7 mouse cellular contexts compared by ENCODE assay signal in the genomic region with DNA sequence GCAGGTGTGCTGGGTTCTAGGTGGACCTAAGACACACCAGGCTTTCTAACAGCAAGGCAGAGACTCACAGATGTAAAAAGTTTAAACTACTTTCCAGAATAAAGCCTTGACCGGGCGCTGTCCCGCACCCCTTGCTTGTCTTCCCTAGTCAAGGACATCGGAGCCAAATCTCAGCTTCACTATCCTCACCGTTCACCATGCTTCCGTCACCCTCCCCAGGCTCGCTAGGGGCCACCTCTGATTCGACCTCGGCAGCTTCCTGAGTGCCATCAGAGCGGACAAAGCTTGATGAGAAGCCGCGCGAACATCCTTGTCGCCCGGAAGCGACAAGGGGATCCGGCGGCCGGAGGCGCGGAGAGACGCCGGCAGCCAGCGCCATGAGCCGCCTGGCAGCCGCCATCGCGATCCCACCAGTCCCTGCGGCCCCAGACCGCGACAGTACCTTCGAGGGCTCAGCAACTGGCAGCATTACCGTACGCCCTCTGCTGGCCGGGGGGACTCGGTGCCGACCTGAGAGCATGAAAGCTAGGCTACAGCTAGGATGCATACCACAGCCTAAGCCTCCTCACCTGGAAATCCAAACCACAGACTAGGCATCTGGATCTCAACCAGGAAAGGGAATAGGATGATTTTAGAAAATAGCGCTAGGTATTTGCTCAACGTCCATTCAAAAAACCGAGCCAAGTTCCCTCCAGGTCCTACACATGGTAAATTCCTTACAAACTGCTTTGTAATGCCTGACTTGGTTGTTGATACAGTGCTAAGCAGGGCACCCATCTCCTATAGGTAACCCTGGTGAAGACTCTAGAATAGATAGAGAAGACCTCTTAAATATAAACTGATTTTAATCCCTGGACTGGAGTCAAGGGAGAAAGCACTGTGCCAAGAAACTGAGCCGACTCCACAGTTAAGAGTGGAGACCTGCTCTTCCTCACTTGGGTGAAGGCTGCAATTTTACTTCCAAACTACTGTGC. TPM values are rescaled to one million over a fixed set of nuclear protein-coding genes. Genes with fewer than 3 reads are reported as not detected.
DNase-seq lines count a peak whose midpoint lies in the region; ATAC-seq lines count a peak whose summit lies in the region.

No protein-coding gene starts in this region.

- DNase-seq in adrenal gland, postnatal 14 days = peak; percentile 98
- DNase-seq in embryonic facial prominence, embryonic 11.5 days (ENCODE audit: low spot score) = peak; percentile 96
- DNase-seq in heart, adult 11 months = peak; percentile 98
- peak; percentile 94 for DNase-seq in kidney, adult 18-20 months
- DNase-seq in limb, embryonic 11.5 days (ENCODE audit: low spot score) = peak; percentile 98
- DNase-seq in midbrain, embryonic 14.5 days = peak; percentile 97
- DNase-seq in spleen, adult 18-20 months = peak; percentile 82 to 92

- no peaks in the 10 kb centered on the region for H3K27me3 ChIP-seq in embryonic facial prominence, embryonic 11.5 days (ENCODE audit: control insufficient read depth, insufficient read depth, low read length)
- no peaks in the 10 kb centered on the region for H3K27me3 ChIP-seq in limb, embryonic 11.5 days (ENCODE audit: control insufficient read depth, insufficient read depth, low read length)
- no peaks in the 10 kb centered on the region for H3K27me3 ChIP-seq in midbrain, embryonic 14.5 days (ENCODE audit: control insufficient read depth, insufficient read depth, low read length)

- peak overlapping the region; percentile 72 for H3K4me2 ChIP-seq in embryonic facial prominence, embryonic 11.5 days (ENCODE audit: low read depth, low read length)
- peak overlapping the region; percentile 80 for H3K4me2 ChIP-seq in limb, embryonic 11.5 days (ENCODE audit: low read depth, severe bottlenecking)
- H3K4me2 ChIP-seq in midbrain, embryonic 14.5 days (ENCODE audit: low read length) = peak overlapping the region; percentile 82

- peaks cover 11% of the 10 kb centered on the region for H3K36me3 ChIP-seq in embryonic facial prominence, embryonic 11.5 days (replicated peaks; ENCODE audit: control insufficient read depth, insufficient read depth, low read depth, low read length)
- H3K36me3 ChIP-seq in limb, embryonic 11.5 days (ENCODE audit: control insufficient read depth, insufficient read depth, low read length) = peaks cover 24% of the 10 kb centered on the region; the same call in 1 of the 2 replicates
- H3K36me3 ChIP-seq in midbrain, embryonic 14.5 days (ENCODE audit: control insufficient read depth, insufficient read depth, low read length) = peaks cover 81% of the 10 kb centered on the region

- peak overlapping the region; percentile 89 for H3K4me3 ChIP-seq in embryonic facial prominence, embryonic 11.5 days (ENCODE audit: low read depth, low read length)
- H3K4me3 ChIP-seq in limb, embryonic 11.5 days (ENCODE audit: low read depth, low read length) = peak overlapping the region; percentile 91
- H3K4me3 ChIP-seq in midbrain, embryonic 14.5 days (replicated peaks; ENCODE audit: low read depth, low read length) = peak overlapping the region; percentile 81

- 3% methylated on average over 41 of the region's 41 CpGs for WGBS in embryonic facial prominence, embryonic 11.5 days
- WGBS in limb, embryonic 11.5 days = 2% methylated on average over 41 of the region's 41 CpGs
- 4% methylated on average over 41 of the region's 41 CpGs for WGBS in midbrain, embryonic 14.5 days

- H3K9ac ChIP-seq in embryonic facial prominence, embryonic 11.5 days (replicated peaks; ENCODE audit: low read length) = peak overlapping the region; percentile 83
- H3K9ac ChIP-seq in limb, embryonic 11.5 days (ENCODE audit: low read length) = peak overlapping the region; percentile 87
- H3K9ac ChIP-seq in midbrain, embryonic 14.5 days (replicated peaks; ENCODE audit: low read length) = peak overlapping the region; percentile 75

- no peaks in the 10 kb centered on the region for H3K4me1 ChIP-seq in embryonic facial prominence, embryonic 11.5 days (ENCODE audit: control insufficient read depth, insufficient read depth, low read length)
- H3K4me1 ChIP-seq in limb, embryonic 11.5 days (ENCODE audit: control insufficient read depth, insufficient read depth, low read length) = no peaks in the 10 kb centered on the region
- no peaks in the 10 kb centered on the region for H3K4me1 ChIP-seq in midbrain, embryonic 14.5 days (ENCODE audit: control insufficient read depth, insufficient read depth, low read length)

- H3K9me3 ChIP-seq in embryonic facial prominence, embryonic 11.5 days (replicated peaks; ENCODE audit: control insufficient read depth, low read length) = no peaks in the 10 kb centered on the region
- H3K9me3 ChIP-seq in limb, embryonic 11.5 days (ENCODE audit: control insufficient read depth, low read length) = no peaks in the 10 kb centered on the region
- H3K9me3 ChIP-seq in midbrain, embryonic 14.5 days (ENCODE audit: control insufficient read depth, low read length) = no peaks in the 10 kb centered on the region

- ATAC-seq in embryonic facial prominence, embryonic 11.5 days (replicated peaks; ENCODE audit: insufficient number of reproducible peaks, low FRiP score, low TSS enrichment, low read depth) = peak; percentile 91
- ATAC-seq in limb, embryonic 11.5 days (ENCODE audit: insufficient number of reproducible peaks, low FRiP score, low TSS enrichment, low read depth) = peak; percentile 94
- peak; percentile 88 for ATAC-seq in midbrain, embryonic 14.5 days (ENCODE audit: low FRiP score, low TSS enrichment)

- H3K27ac ChIP-seq in embryonic facial prominence, embryonic 11.5 days (replicated peaks; ENCODE audit: low read depth, low read length) = 0 out of 2 replicates have a peak overlapping the region, but pooled peaks have one; percentile 35
- no peak overlapping the region for H3K27ac ChIP-seq in limb, embryonic 11.5 days (replicated peaks; ENCODE audit: low read depth, low read length)
- H3K27ac ChIP-seq in midbrain, embryonic 14.5 days (replicated peaks; ENCODE audit: low read depth, low read length) = peak overlapping the region; percentile 33

RNA-seq across cellular contexts. Expression of a gene that starts 16.6 kb away (rescaled TPM):
- total RNA-seq in adrenal gland, postnatal 14 days (2021) = 55.9 and 57.0 TPM in 2 replicates
- polyA plus RNA-seq in embryonic facial prominence, embryonic 11.5 days (2014; fragmentation: Nextera tagmentation; extraction: Ambion mirVana) = 190 and 193 TPM in 2 replicates
- 206 and 217 TPM in 2 replicates for polyA plus RNA-seq in limb, embryonic 11.5 days (2014; fragmentation: Nextera tagmentation; extraction: Ambion mirVana)
- polyA plus RNA-seq in midbrain, embryonic 14.5 days (2014; fragmentation: Nextera tagmentation; extraction: Ambion mirVana) = 93.2 and 139 TPM in 2 replicates

RNA-seq across cellular contexts. Expression of a gene that starts 16.7 kb away (rescaled TPM):
- total RNA-seq in adrenal gland, postnatal 14 days (2021) = 82.6 and 95.2 TPM in 2 replicates
- 161 and 171 TPM in 2 replicates for polyA plus RNA-seq in embryonic facial prominence, embryonic 11.5 days (2014; fragmentation: Nextera tagmentation; extraction: Ambion mirVana)
- polyA plus RNA-seq in limb, embryonic 11.5 days (2014; fragmentation: Nextera tagmentation; extraction: Ambion mirVana) = 179 and 190 TPM in 2 replicates
- polyA plus RNA-seq in midbrain, embryonic 14.5 days (2014; fragmentation: Nextera tagmentation; extraction: Ambion mirVana) = 188 and 191 TPM in 2 replicates
